Mouse (Mus musculus) adrenal gland, postnatal 10 days (tissue): ENCODE measurements around the gene Man1b1. TPM values are rescaled to one million over a fixed set of nuclear protein-coding genes. Genes with fewer than 3 reads are reported as not detected.

Source experiments
- DNase-seq: peaks from one replicate; pipeline ENCODE4 v3.0.0; 2021; ENCODE audit warnings: mixed read lengths
- long read RNA-seq, 2 experiments: library from polyadenylated mRNA; stranded (forward); transcript quantifications; one replicate each; pipeline ENCODE4 v2.0.0; 2021
- total RNA-seq, 2 experiments: library from RNA; stranded (reverse); gene quantifications; 2 replicates each; pipeline ENCODE4 v1.2.3; 2021

Man1b1 gene
- total RNA-seq = 10 to 100 TPM; 41.5 to 41.9 TPM
- long read RNA-seq, experiment 1, transcript Man1b1-201 (13 exons, 3,755 nt) = major isoform, 9 of 26 reads
- long read RNA-seq, experiment 1, partial matches to known transcripts = 13 of 26 reads
- long read RNA-seq, experiment 1, other reads (novel, unspliced or antisense) = 4 of 26 reads
- long read RNA-seq, experiment 2, transcript Man1b1-201 (13 exons, 3,755 nt) = major isoform, 22 of 35 reads
- long read RNA-seq, experiment 2, partial matches to known transcripts = 8 of 35 reads
- long read RNA-seq, experiment 2, other reads (novel, unspliced or antisense) = 5 of 35 reads

DNA sequence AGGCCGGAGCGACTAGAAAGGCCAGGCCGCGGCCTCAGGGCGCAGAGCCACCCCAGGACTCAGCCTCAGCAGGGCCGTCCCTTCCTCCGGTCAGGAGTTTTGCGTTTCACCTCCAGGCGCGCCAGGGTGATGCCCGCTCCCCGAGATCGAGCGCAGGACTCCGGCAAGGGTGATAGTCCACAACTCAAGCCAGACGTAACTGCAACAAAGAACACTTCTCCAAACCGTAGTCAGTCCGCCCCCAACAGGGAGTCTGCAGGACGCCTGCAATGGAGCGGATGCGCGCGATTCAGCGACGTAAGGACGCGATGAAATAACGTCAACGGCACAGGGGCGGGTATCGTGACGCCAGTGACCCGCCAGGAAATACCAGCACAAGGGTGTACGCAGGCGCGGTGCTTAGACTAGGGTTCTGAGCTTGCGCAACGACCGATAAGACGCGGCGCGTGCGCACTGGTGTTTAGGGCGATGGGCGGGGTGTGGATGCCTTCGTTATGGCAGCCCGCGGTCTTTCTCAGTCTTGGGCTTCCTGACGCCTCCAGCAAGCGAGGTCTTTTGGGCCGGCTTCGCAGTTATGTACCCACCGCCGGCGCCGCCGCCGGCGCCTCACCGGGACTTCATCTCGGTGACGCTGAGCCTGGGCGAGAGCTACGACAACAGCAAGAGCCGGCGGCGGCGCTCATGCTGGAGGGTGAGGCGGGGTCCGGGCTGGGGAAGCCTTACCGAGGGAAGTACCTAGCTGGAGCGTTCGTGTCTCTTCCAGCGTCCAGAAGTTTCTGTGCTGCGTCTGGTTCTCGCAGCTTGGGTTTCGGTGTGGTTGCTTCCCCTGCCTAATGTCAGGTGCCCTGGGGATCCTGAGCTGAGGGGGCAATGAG is at the start of gene Man1b1:
Gene Man1b1, plus strand, starts transcription at position 53 of the 875 bp plus-strand sequence.
- peak; percentile 99 for DNase-seq

- no peak for DNase-seq
Observed at GRCm38 (mm10) chr2:25285551-25285950, 46.6 kb upstream of the Man1b1 start.

- DNase-seq = no peak
Observed at GRCm38 (mm10) chr2:25286314-25286713, 45.8 kb upstream of the Man1b1 start.

DNA sequence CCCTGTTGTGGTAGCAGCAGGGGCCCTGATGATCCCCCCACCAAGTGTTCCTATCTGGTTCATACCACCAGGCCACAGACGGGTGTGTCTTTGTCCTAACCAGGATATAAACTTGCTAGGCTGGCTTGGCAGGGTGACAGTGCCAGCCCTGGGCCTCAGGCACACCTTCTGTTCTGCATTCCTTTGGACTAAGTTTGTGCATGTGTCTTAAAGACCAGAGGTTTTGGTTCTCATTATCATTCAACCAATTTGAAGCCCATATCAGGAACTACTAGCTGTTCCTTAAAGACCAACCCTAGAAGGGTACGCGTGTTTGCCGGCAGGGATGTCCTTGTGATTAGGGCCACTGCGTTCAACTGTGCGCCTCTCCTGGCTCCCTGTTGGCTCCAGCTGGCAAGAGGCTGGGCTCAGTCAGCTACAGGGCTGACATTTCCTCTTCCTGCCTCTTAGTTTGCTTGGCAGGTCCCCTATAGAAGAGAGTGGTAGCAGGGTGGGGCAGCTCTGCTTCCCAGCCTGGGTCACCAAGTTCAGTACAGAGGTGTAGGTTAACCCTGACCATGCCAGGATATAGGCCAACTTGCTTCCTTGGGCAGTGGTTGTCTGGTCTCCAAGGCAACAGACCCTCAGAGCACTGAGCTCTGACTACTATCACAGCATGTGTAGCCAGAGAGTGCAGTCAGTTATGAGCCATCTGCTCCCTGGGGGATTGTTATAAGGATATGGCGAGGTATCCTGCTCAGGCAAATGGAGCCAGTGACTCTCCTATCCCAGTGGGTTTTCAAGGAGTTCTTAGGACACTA is 45.1 kb upstream of the Man1b1 start:
- no peak for DNase-seq

- DNase-seq = no peak
Observed at GRCm38 (mm10) chr2:25287927-25288649, 44.0 kb upstream of the Man1b1 start, which contains the start of gene Tmem210. Tmem210 (plus strand) TSS chr2:25288145.

DNA sequence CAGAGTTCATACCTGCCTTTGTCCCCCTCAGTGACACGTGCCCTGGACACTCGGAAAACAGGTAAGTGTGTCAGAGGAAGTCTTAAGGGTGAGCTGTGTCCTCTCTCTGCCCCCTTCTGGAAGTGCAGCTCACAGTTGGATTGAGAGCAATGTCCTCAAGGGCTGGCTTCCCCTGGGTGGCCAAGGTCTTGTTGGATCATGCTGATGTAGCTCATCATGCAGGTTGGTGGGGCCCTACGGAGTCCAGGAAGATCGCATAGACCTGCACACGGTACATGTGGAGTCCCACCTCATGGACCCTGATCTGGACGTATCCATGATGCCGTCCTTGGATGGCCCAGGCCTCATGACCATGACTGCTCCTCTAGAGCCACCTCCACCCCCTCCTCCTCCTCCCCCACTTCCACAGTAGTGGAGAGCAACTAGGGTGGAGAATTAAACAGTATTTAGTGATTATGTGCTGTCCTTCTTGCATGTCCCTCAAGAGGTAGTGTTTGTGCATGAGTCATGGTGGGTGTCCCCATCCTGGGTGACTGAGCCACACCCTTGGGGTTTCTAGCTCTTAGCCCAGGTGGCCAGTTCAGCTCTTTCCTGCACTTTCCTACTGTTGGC is 43.3 kb upstream of the Man1b1 start:
- no peak for DNase-seq

DNA sequence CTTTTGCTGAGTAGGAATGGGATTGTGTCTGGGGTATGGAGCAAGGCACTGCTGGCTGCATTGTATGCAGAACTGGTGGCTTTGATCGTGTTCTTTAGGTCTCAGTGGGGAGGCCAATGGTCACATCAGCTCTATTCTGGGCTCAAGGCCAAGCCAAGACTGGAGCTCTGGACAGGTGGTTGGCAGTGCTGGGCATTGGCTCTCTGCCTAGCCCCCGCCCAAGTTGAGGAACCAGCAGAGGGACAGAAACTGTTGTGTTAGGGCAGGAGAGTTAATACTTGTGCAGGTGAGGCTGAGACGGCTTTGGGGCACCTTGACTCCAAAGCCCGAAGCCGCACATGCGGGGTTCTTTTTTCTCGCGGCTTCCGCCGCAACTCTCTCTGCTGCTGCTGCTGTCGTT is 42.5 kb upstream of the Man1b1 start, which contains the start of gene Lrrc26:
Gene Lrrc26, plus strand, starts transcription at position 265 of the 400 bp plus-strand sequence.
- peak; percentile 68 for DNase-seq

DNA sequence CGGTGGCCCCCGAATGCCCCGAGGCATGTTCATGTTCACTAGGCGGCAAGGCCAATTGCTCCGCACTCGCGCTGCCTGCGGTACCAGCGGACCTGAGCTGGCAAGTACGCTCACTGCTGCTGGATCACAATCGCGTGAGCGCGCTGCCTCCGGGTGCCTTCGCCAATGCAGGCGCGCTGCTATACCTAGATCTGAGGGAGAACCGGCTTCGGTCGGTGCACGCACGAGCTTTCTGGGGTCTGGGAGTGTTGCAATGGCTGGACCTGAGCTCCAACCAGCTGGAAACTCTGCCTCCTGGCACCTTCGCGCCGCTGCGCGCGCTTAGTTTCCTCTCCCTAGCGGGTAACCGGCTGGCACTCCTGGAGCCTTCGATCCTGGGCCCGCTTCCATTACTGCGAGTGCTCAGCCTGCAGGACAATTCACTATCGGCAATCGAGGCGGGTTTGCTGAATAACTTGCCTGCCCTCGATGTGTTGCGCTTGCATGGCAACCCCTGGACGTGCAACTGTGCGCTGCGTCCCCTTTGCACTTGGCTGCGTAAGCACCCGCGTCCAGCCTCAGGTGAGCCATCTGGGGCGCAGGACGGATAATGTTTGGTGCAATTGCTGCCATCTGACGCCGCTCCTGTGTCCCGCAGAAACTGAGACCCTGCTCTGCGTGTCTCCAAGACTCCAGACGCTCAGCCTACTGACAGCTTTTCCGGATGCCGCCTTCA is 41.9 kb upstream of the Man1b1 start:
- peak; percentile 67 for DNase-seq

- DNase-seq = no peak
Observed at GRCm38 (mm10) chr2:25290816-25291130, 41.4 kb upstream of the Man1b1 start.

DNA sequence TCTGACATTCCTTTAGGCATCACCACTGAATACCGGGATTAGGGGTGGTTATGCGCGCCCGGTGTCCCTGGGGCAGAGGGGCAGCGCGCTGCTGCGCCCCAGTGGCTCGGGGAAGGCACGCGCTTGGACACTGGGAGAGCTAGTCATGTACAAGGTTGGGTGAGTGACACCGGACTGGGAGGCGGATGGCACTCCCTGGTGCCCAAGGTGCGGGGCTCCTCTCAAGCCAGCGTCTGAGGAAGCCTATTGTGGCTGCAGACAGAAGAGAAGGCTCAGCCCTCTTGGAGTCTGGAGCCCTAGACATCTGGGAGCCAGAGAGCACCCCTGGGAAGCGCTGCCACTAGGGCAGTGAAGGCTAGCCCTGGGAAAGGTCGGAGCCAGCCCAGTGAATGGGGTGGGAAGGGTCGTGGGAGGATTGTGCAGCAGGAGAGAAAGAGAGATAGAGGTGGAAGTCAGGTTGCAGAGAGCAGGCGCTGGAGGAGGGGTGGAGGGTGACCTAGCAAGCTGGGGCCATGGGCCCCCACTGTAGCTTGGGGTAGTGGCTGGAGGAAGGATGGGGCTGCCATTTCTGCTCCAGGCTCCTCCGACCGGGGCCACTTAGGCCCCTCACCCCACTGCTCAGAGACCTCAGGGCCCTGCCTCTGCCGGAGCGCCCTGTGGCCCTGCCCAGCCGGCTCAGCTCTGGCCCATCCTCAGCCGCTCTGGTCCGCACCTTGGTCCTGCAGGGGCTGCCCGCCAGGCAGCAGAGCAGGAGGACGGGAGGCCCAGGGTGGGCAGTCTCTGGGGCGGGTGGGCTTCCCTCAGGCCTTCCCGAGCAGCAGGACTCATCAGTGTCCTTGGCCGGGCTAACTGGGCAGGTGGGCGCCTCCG is 40.7 kb upstream of the Man1b1 start:
- peak; percentile 22 for DNase-seq

DNA sequence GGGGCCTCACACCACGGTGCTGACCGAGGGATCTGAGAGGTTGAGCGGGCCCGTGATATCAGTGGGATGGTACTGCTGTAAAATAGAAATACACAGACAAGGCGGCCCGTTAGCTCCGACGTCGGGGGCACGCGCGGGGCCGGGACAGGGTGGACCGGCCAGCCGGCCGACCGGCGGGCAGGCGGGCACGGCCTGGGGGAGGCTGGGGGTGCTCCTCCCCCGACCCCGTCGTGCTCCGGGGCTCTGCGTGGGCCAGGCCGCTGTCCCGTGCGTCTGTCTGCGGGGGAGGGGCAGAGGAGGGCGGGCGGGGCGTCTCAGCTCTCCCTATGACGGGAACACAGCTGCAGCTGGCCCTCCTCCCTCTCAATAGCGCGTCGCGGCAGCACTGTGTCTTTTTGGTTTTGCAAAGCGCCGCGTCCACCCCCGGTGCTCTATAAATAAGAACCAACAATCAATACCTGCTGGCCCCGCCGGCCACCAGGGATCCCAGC is 40.0 kb upstream of the Man1b1 start:
- no peak for DNase-seq

DNA sequence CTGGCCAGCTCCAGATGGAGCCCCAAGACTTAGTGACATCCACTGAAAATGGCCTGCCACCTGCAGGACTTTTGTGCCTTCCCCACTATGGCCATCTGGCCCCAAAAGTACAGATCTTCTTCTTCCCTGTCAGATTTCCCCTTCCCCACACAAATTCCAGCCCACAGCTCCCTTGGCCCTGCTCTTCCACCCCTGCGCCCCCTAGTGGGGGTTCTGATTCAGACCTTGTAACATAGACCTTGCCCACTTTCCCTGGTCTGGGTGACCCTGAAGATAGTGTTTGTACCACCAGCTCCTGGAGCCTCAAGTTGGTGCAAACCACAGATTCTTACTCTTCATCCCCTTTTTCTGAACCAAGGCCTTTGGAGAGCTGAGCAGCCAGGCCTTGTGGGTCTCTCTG is 39.3 kb upstream of the Man1b1 start:
- DNase-seq = peak; percentile 87

DNA sequence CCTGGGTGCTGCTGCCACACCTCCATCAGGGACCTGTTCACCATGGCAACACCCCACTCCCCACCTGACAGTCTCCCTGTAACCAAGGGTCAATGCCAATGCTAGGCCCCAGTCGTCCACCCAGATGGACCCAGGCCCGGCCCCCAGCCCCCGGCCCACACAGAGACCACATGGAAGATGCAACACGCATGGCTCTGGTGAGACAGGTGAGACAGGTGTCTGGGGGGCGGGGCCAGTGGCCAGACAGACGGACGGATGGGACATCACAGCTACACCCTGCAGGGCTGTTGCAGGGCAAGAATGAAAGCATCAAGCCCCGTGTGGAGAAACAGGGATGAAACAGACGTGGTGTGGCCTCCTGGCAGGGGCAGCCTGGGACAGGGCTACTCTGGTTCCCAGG is 38.4 kb upstream of the Man1b1 start:
- no peak for DNase-seq

- no peak for DNase-seq
Observed at GRCm38 (mm10) chr2:25297093-25297492, 35.0 kb upstream of the Man1b1 start.

GRCm38 (mm10) chr2:25298046-25298445 is 34.1 kb upstream of the Man1b1 start:
- DNase-seq = no peak

GRCm38 (mm10) chr2:25303452-25303851 is 28.7 kb upstream of the Man1b1 start:
- DNase-seq = no peak

- no peak for DNase-seq
Observed at GRCm38 (mm10) chr2:25303931-25304656, 28.0 kb upstream of the Man1b1 start.

DNA sequence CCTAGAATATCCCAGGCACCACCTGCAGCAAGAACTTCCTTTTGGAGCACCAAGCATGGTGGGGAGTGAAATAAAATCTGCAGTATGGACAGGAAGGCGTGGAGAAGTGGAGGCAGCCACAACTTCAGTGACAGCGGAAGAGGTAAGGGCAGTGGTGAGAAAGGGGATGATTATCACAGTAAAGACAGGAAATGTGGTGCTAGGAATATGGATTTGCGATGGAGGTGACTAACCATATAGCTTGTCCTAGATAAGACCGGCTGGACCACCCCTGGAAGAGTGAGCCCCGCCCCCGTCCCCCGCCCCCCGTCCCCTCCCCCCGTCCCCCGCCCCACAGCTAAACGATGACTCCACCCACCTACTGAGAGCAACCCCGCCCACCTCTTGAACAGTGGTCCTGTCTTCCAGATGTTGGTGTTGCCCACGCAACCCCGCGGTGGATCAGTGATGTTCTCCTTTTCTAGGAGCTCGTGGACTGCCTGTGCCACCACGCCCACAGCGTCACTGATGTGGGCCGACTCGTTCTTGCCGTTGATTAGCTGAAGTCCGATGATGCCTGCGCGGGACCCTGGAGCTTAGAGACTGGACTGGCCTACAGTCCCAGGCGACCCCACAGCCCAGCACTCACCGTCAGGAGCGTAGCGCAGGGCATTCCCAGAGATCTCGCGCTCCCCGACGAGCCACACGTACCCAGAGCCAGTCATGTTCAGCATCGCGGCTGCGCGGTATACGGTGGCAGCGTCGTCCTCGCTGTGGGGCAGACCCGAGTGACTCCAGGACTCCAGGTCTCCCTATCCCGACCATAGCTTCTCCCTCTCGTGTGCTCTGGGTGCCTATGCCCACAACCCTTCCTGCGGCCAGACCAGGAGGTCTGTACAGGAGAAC is 27.2 kb upstream of the Man1b1 start:
- DNase-seq = peak; percentile 29
